Mouse (Mus musculus) heart, embryonic 13.5 days (tissue): ENCODE data around the gene Dlgap1. TPM values are rescaled to one million over a fixed set of nuclear protein-coding genes. Genes with fewer than 3 reads are reported as not detected.

Experiments
- ATAC-seq: fragments of 200-750 bp; cut with Nextera tagmentation; 2 replicates; pipeline ENCODE4 v1.8.0; 2017; ENCODE audit warnings: moderate TSS enrichment; ENCODE audit not compliant: insufficient number of reproducible peaks, low FRiP score, low TSS enrichment; ENCODE audit errors: extremely low read depth
- H3K27ac ChIP-seq: fragments of 300-500 bp; sonication (generic); replicated peaks from 2 replicates; pipeline ENCODE4 v1.5.1; 2015; ENCODE audit warnings: moderate library complexity, mild to moderate bottlenecking, inconsistent platforms
- H3K27me3 ChIP-seq: fragments of 300-500 bp; sonication (generic); replicated peaks from 2 replicates; pipeline ENCODE4 v1.6.1; 2015; ENCODE audit warnings: mild to moderate bottlenecking, inconsistent platforms
- H3K36me3 ChIP-seq: fragments of 300-500 bp; sonication (generic); 2 replicates; pipeline ENCODE4 v1.6.1; 2015; ENCODE audit warnings: mild to moderate bottlenecking, inconsistent platforms
- H3K4me1 ChIP-seq: fragments of 300-500 bp; sonication (generic); 2 replicates; pipeline ENCODE4 v1.6.1; 2015; ENCODE audit warnings: inconsistent platforms
- H3K4me2 ChIP-seq: fragments of 300-500 bp; sonication (generic); 2 replicates; pipeline ENCODE4 v1.6.1; 2015; ENCODE audit warnings: inconsistent platforms, mild to moderate bottlenecking, moderate library complexity
- H3K4me3 ChIP-seq: fragments of 300-500 bp; sonication (generic); 2 replicates; pipeline ENCODE4 v1.5.1; 2015; ENCODE audit warnings: moderate library complexity, mild to moderate bottlenecking, inconsistent platforms
- H3K9ac ChIP-seq: fragments of 300-500 bp; sonication (generic); 2 replicates; pipeline ENCODE4 v1.6.1; 2015; ENCODE audit warnings: inconsistent platforms, mild to moderate bottlenecking, moderate library complexity
- H3K9me3 ChIP-seq: fragments of 300-500 bp; sonication (generic); 2 replicates; pipeline ENCODE4 v1.6.1; 2016; ENCODE audit warnings: inconsistent platforms
- WGBS: fragments of 180-500 bp; shearing (Covaris S2); methylation state at CpG from one replicate; pipeline ENCODE4 v1.1.7; 2015; ENCODE audit warnings: mixed read lengths; 5-methylcytosine and 5-hydroxymethylcytosine counted together
- polyA plus RNA-seq: library from polyadenylated mRNA; unstranded; fragments of >200 nt; fragmentation: Nextera tagmentation; extraction: Ambion mirVana; gene quantifications from 2 replicates; pipeline ENCODE4 v1.2.1, GENCODE M21; 2015

The Dlgap1 gene
- polyA plus RNA-seq = 0.39 and 0.40 TPM in 2 replicates

GRCm38 (mm10) chr17:69969021-69969815 lies at the start of gene Dlgap1:
Dlgap1 (plus strand) TSS chr17:69969073.
- peak within 1 kb of the TSS; percentile 69 for H3K9ac ChIP-seq
- H3K4me1 ChIP-seq = peaks cover 15% of the 10 kb centered on the region
- peak within 1 kb of the TSS; percentile 99 for H3K4me2 ChIP-seq
- ATAC-seq = peak; percentile 89
- under 1% methylated on average over 104 of the region's 105 CpGs for WGBS
- H3K27me3 ChIP-seq = peaks cover 58% of the 10 kb centered on the region
- no peaks in the 10 kb centered on the region for H3K9me3 ChIP-seq
- H3K4me3 ChIP-seq = peak within 1 kb of the TSS; percentile 65
- H3K27ac ChIP-seq = no peak within 1 kb of the TSS
- no peaks in the 10 kb centered on the region for H3K36me3 ChIP-seq

- Histone ChIP-seq H3K9ac (no peak overlapping the region), H3K4me3 (no peak overlapping the region), H3K27ac (no peak overlapping the region), H3K27me3 (no peaks in the 10 kb centered on the region), H3K36me3 (no peaks in the 10 kb centered on the region), H3K4me1 (no peaks in the 10 kb centered on the region), H3K9me3 (no peaks in the 10 kb centered on the region), H3K4me2 (no peak overlapping the region)
- 59% methylated on average over 1 of the region's 1 CpGs for WGBS
- no peak for ATAC-seq
Measured at GRCm38 (mm10) chr17:69954936-69955335, 13.9 kb upstream of the Dlgap1 start.

- no peaks in the 10 kb centered on the region for H3K36me3 ChIP-seq
- H3K27ac ChIP-seq = no peak overlapping the region
- H3K4me3 ChIP-seq = peak overlapping the region; percentile 65
- WGBS = 2% methylated on average over 43 of the region's 43 CpGs
- H3K9me3 ChIP-seq = no peaks in the 10 kb centered on the region
- H3K9ac ChIP-seq = peak overlapping the region; percentile 69; the same call in 1 of the 2 replicates
- H3K4me2 ChIP-seq = peak overlapping the region; percentile 99
- no peak for ATAC-seq
- H3K27me3 ChIP-seq = peaks cover 65% of the 10 kb centered on the region
- H3K4me1 ChIP-seq = peaks cover 15% of the 10 kb centered on the region
Measured at GRCm38 (mm10) chr17:69969816-69970750, 1.2 kb downstream of the Dlgap1 start.

- no peak overlapping the region for H3K27ac ChIP-seq
- peaks cover 61% of the 10 kb centered on the region for H3K27me3 ChIP-seq
- no peak overlapping the region for H3K4me2 ChIP-seq
- H3K9me3 ChIP-seq = no peaks in the 10 kb centered on the region
- no peak overlapping the region for H3K9ac ChIP-seq
- no peak for ATAC-seq
- no peak overlapping the region for H3K4me3 ChIP-seq
- no peaks in the 10 kb centered on the region for H3K36me3 ChIP-seq
- 64% methylated on average over 3 of the region's 3 CpGs for WGBS
- H3K4me1 ChIP-seq = peaks cover 15% of the 10 kb centered on the region
Measured at GRCm38 (mm10) chr17:69973081-69973480, 4.2 kb downstream of the Dlgap1 start.

- 35% methylated on average over 6 of the region's 6 CpGs for whole genome bisulfite sequencing
- ATAC-seq = no peak
- no peaks in the 10 kb centered on the region for H3K9me3 ChIP-seq
Measured at GRCm38 (mm10) chr17:69973991-69974390, 5.1 kb downstream of the Dlgap1 start.

GRCm38 (mm10) chr17:69982236-69982923 lies 13.5 kb downstream of the Dlgap1 start:
- no peaks in the 10 kb centered on the region for H3K27me3 ChIP-seq
- no peak overlapping the region for H3K27ac ChIP-seq
- H3K4me1 ChIP-seq = no peaks in the 10 kb centered on the region
- no peak for ATAC-seq
- H3K9me3 ChIP-seq = no peaks in the 10 kb centered on the region
- H3K4me3 ChIP-seq = no peak overlapping the region
- 36% methylated on average over 6 of the region's 6 CpGs for WGBS
- H3K9ac ChIP-seq = no peak overlapping the region
- H3K4me2 ChIP-seq = no peak overlapping the region
- no peaks in the 10 kb centered on the region for H3K36me3 ChIP-seq

More at GRCm38 (mm10) chr17:69973991-69974390, 5.1 kb downstream of the Dlgap1 start:
- Histone ChIP-seq H3K4me1 (peaks cover 12% of the 10 kb centered on the region), H3K27me3 (peaks cover 52% of the 10 kb centered on the region), H3K9ac (no peak overlapping the region), H3K4me3 (no peak overlapping the region), H3K4me2 (no peak overlapping the region), H3K36me3 (no peaks in the 10 kb centered on the region), H3K27ac (no peak overlapping the region)

- no peak overlapping the region for H3K4me2 ChIP-seq
- H3K27me3 ChIP-seq = no peaks in the 10 kb centered on the region
- H3K9me3 ChIP-seq = no peaks in the 10 kb centered on the region
- H3K4me3 ChIP-seq = no peak overlapping the region
- H3K36me3 ChIP-seq = no peaks in the 10 kb centered on the region
- H3K27ac ChIP-seq = no peak overlapping the region
- ATAC-seq = no peak
- H3K9ac ChIP-seq = no peak overlapping the region
- 72% methylated on average over 2 of the region's 2 CpGs for WGBS
- H3K4me1 ChIP-seq = no peaks in the 10 kb centered on the region
Measured at GRCm38 (mm10) chr17:69996406-69996805, 27.5 kb downstream of the Dlgap1 start.

GRCm38 (mm10) chr17:70002026-70002425 lies 33.2 kb downstream of the Dlgap1 start:
- Histone ChIP-seq H3K27ac (no peak overlapping the region), H3K9ac (no peak overlapping the region), H3K4me1 (no peaks in the 10 kb centered on the region), H3K9me3 (no peaks in the 10 kb centered on the region), H3K36me3 (no peaks in the 10 kb centered on the region), H3K27me3 (no peaks in the 10 kb centered on the region), H3K4me2 (no peak overlapping the region), H3K4me3 (no peak overlapping the region)
- ATAC-seq = no peak
- WGBS = 78% methylated on average over 3 of the region's 3 CpGs

- ATAC-seq = no peak
- Histone ChIP-seq H3K4me1 (no peaks in the 10 kb centered on the region), H3K4me3 (no peak overlapping the region), H3K27me3 (no peaks in the 10 kb centered on the region), H3K9ac (no peak overlapping the region), H3K27ac (no peak overlapping the region), H3K4me2 (no peak overlapping the region), H3K36me3 (no peaks in the 10 kb centered on the region), H3K9me3 (no peaks in the 10 kb centered on the region)
- 69% methylated on average over 6 of the region's 6 CpGs for WGBS
Measured at GRCm38 (mm10) chr17:70004628-70005027, 35.8 kb downstream of the Dlgap1 start.

GRCm38 (mm10) chr17:70007607-70008006 lies 38.7 kb downstream of the Dlgap1 start:
- H3K4me3 ChIP-seq = no peak overlapping the region
- WGBS = 75% methylated on average over 5 of the region's 5 CpGs
- no peaks in the 10 kb centered on the region for H3K27me3 ChIP-seq
- no peaks in the 10 kb centered on the region for H3K4me1 ChIP-seq
- no peak overlapping the region for H3K9ac ChIP-seq
- H3K4me2 ChIP-seq = no peak overlapping the region
- H3K36me3 ChIP-seq = no peaks in the 10 kb centered on the region
- no peak for ATAC-seq
- H3K9me3 ChIP-seq = no peaks in the 10 kb centered on the region
- H3K27ac ChIP-seq = no peak overlapping the region

GRCm38 (mm10) chr17:70016511-70016910 lies 47.6 kb downstream of the Dlgap1 start:
- no peaks in the 10 kb centered on the region for H3K27me3 ChIP-seq
- H3K36me3 ChIP-seq = no peaks in the 10 kb centered on the region
- no peak overlapping the region for H3K4me2 ChIP-seq
- WGBS = 60% methylated on average over 7 of the region's 7 CpGs
- H3K9ac ChIP-seq = no peak overlapping the region
- no peaks in the 10 kb centered on the region for H3K9me3 ChIP-seq
- no peak for ATAC-seq
- H3K27ac ChIP-seq = no peak overlapping the region
- H3K4me3 ChIP-seq = no peak overlapping the region
- H3K4me1 ChIP-seq = no peaks in the 10 kb centered on the region
